Mouse (Mus musculus) spleen, adult 2 months (tissue): ENCODE results near the gene Kncn. TPM values are rescaled to one million over a fixed set of nuclear protein-coding genes. Genes with fewer than 3 reads are reported as not detected.

Source experiments
- DNase-seq, 2 experiments: peaks; one replicate each; pipeline versions ENCODE4 v3.0.0 to v3.0.0-alpha.2; 2012 to 2021; ENCODE audit warnings: low spot score in 2 of 2, low read depth in 1 of 2
- H3K27ac ChIP-seq: fragments of 200-500 bp; 2 replicates; pipeline ENCODE4 v1.5.1; 2012; ENCODE audit warnings: low read length, inconsistent platforms; ENCODE audit not compliant: insufficient read depth
- H3K27me3 ChIP-seq: fragments of 200-500 bp; 2 replicates; pipeline ENCODE4 v1.6.1; 2012; ENCODE audit warnings: mild to moderate bottlenecking, moderate library complexity, low read length, inconsistent platforms; ENCODE audit not compliant: control insufficient read depth, insufficient read depth
- H3K36me3 ChIP-seq: fragments of 200-500 bp; 2 replicates; pipeline ENCODE4 v1.6.1; 2012; ENCODE audit warnings: mild to moderate bottlenecking, low read length, inconsistent platforms; ENCODE audit not compliant: control insufficient read depth, insufficient read depth
- H3K4me1 ChIP-seq: fragments of 200-500 bp; 2 replicates; pipeline ENCODE4 v1.6.1; 2011; ENCODE audit warnings: inconsistent platforms; ENCODE audit not compliant: control insufficient read depth, insufficient read depth, insufficient read length
- H3K4me3 ChIP-seq: fragments of 200-500 bp; 2 replicates; pipeline ENCODE4 v1.5.1; 2011; ENCODE audit warnings: mild to moderate bottlenecking, inconsistent platforms; ENCODE audit not compliant: insufficient read depth, insufficient read length; ENCODE audit errors: extremely low read depth
- CTCF ChIP-seq: fragments of 200-500 bp; IDR thresholded peaks from 2 replicates; pipeline ENCODE4 v1.5.1; 2011; ENCODE audit warnings: mild to moderate bottlenecking, inconsistent platforms; ENCODE audit not compliant: insufficient read depth, insufficient read length, insufficient replicate concordance; ENCODE audit errors: extremely low read depth
- POLR2A ChIP-seq: fragments of 200-500 bp; IDR thresholded peaks from 2 replicates; pipeline ENCODE4 v1.6.1; 2011; ENCODE audit warnings: low read depth, low read length, inconsistent platforms
- WGBS: fragments of 180-500 bp; shearing (Covaris S2); methylation state at CpG from one replicate; pipeline ENCODE4 v1.1.7; 2018; 5-methylcytosine and 5-hydroxymethylcytosine counted together
- polyA plus RNA-seq: library from polyadenylated mRNA; depleted of rRNA; stranded (reverse); fragments of >200 nt; gene quantifications from 2 replicates; pipeline ENCODE4 v1.2.3, GENCODE M21; 2012; rRNA removed

Gene Kncn
- polyA plus RNA-seq: not detected in 2 replicates

DNA sequence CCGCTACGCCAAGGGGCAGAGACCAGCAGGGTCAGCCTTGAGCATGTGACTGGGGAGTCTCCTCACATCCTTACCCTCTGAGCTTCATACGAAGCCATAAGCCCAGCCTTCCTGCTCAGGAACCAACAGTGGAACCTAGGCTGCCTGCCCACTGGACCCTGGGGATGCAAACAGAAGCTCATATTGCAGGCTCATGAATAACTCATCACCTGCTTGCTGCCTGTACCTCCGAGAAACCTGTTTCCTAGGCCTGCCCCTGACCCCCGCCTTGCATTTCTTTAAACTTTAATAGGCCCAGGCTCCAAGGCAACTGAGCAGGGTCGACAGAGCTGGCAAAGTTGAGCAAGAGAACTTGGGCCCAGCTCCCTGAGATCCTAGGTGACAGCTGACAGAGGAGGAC is at the start of gene Kncn:
TSS of gene Kncn (plus strand) at position 379 of the 400 bp plus-strand sequence.
- Histone ChIP-seq H3K36me3 (no peaks in the 10 kb centered on the region), H3K4me3 (no peak within 1 kb of the TSS), H3K27ac (no peak within 1 kb of the TSS), H3K4me1 (no peaks in the 10 kb centered on the region), H3K27me3 (no peaks in the 10 kb centered on the region)
- DNase-seq: no peak
- no peak for TF ChIP-seq POLR2A
- 77% methylated on average over 6 of the region's 6 CpGs for WGBS

- 75% methylated on average over 2 of the region's 2 CpGs for WGBS
- DNase-seq: no peak
- H3K4me1 ChIP-seq: peaks cover 10% of the 10 kb centered on the region; the same call in 1 of the 2 replicates
- no peak overlapping the region for H3K27ac ChIP-seq
- TF ChIP-seq POLR2A (no peak), CTCF (no peak)
- H3K36me3 ChIP-seq: peaks cover 14% of the 10 kb centered on the region
- H3K27me3 ChIP-seq: no peaks in the 10 kb centered on the region
- H3K4me3 ChIP-seq: no peak overlapping the region
Observed at GRCm38 (mm10) chr4:115835576-115835975, 48.6 kb upstream of the Kncn start.

- TF ChIP-seq CTCF (no peak), POLR2A (no peak)
- no peaks in the 10 kb centered on the region for H3K27me3 ChIP-seq
- H3K4me1 ChIP-seq: peaks cover 5% of the 10 kb centered on the region; the same call in 1 of the 2 replicates
- peak overlapping the region; percentile 46 for H3K4me3 ChIP-seq
- H3K27ac ChIP-seq: no peak overlapping the region
- WGBS: 16% methylated on average over 4 of the region's 4 CpGs
- peaks cover 8% of the 10 kb centered on the region for H3K36me3 ChIP-seq
- peak in 1 of 2 experiments; percentile 12 for DNase-seq
Observed at GRCm38 (mm10) chr4:115838196-115838595, 46.0 kb upstream of the Kncn start.

GRCm38 (mm10) chr4:115838696-115839641 is 45.2 kb upstream of the Kncn start, which contains the start of gene Mknk1:
Mknk1 (plus strand) TSS chr4:115839198.
- Histone ChIP-seq H3K4me3 (peak within 1 kb of the TSS; percentile 78), H3K4me1 (peaks cover 5% of the 10 kb centered on the region; the same call in 1 of the 2 replicates), H3K36me3 (peaks cover 6% of the 10 kb centered on the region), H3K27me3 (no peaks in the 10 kb centered on the region), H3K27ac (peak within 1 kb of the TSS; percentile 73)
- DNase-seq: peak; percentile 93 to 94
- TF ChIP-seq POLR2A (no peak), CTCF (no peak)
- under 1% methylated on average over 51 of the region's 51 CpGs for WGBS

- no peaks in the 10 kb centered on the region for H3K27me3 ChIP-seq
- peaks cover 5% of the 10 kb centered on the region; the same call in 1 of the 2 replicates for H3K4me1 ChIP-seq
- 72% methylated on average over 4 of the region's 4 CpGs for WGBS
- no peak for TF ChIP-seq CTCF
- TF ChIP-seq POLR2A: no peak
- peak overlapping the region; percentile 78; the same call in 1 of the 2 replicates for H3K4me3 ChIP-seq
- no peak for DNase-seq
- peaks cover 5% of the 10 kb centered on the region for H3K36me3 ChIP-seq
- H3K27ac ChIP-seq: no peak overlapping the region
Observed at GRCm38 (mm10) chr4:115839956-115840355, 44.2 kb upstream of the Kncn start.

DNA sequence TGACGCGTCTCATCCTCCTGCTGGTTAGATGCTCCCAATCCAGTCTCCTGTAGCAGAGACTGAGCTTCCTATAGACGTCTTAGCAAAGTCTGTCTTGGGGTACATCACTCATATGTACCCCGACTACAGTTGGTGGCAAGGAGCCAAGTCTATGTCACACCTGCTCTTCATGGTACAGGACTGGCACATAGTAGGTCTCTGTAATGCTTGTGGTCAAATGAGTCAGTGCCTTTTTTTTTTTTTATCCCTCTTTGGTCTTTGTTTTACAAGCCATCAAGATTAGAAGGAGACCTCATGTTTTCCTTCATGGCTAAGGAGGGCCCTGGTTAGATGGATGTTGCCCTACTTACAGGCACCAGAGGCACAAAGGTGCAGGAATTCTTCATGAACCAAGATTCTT is 43.4 kb upstream of the Kncn start:
- Histone ChIP-seq H3K27me3 (no peaks in the 10 kb centered on the region), H3K27ac (no peak overlapping the region), H3K36me3 (peaks cover 1% of the 10 kb centered on the region; the same call in 1 of the 2 replicates), H3K4me1 (peaks cover 5% of the 10 kb centered on the region; the same call in 1 of the 2 replicates), H3K4me3 (no peak overlapping the region)
- 89% methylated on average over 4 of the region's 4 CpGs for WGBS
- DNase-seq: no peak
- TF ChIP-seq POLR2A (no peak), CTCF (no peak)

GRCm38 (mm10) chr4:115846656-115847055 is 37.5 kb upstream of the Kncn start:
- Histone ChIP-seq H3K27ac (no peak overlapping the region), H3K4me1 (peaks cover 11% of the 10 kb centered on the region; the same call in 1 of the 2 replicates), H3K4me3 (no peak overlapping the region), H3K36me3 (peaks cover 19% of the 10 kb centered on the region), H3K27me3 (no peaks in the 10 kb centered on the region)
- no peak for TF ChIP-seq POLR2A
- no peak for TF ChIP-seq CTCF
- DNase-seq: no peak
- WGBS: 88% methylated on average over 2 of the region's 2 CpGs
